Mouse (Mus musculus) kidney, adult 9 months (tissue): ENCODE measurements at regions not wholly inside any gene's neighbourhood (a gene's known extent, or its start where the extent isn't known, plus 50 kb on each side); places are given as distances from the start of the nearest gene placed in this dataset.

Source experiments
- DNase-seq: peaks from one replicate; pipeline ENCODE4 v3.0.0; 2022

DNA sequence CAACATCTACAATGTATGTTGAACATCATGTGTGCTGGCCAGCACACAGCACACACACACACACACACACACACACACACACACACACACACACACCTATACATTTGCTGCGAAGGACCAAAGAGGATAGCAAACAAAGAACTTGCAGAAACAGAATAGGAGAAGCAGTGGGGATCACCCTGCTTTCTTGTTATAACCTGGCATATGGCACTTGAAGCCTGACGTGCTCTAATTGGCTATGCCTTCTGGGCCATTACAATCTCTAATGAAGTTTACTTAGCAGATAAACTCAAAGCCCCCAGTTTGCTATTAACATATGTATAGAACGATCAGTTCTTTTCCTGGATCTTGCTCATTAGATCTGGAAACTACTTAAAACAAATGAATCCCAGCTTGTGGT lies 407.2 kb downstream of the Ipmk start:
- no peak for DNase-seq

DNA sequence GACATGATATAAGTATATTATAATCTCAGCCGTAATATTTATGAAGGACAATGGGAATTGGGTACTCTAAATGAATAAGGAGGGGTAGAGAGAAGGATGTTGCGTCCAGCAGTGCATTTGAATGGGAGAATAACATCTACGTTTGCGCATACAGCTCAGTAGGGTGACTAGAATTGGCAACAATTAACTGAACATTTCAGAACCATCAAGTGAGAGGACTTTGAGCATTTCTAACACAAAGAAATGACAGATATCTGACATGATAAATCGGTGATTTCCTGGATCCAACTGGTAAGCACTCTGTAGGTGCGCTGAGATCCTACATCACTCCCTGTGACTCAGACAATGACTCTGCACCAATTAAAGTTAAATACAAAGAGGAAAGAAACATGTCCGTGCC lies 431.3 kb downstream of the Ipmk start:
- no peak for DNase-seq

DNA sequence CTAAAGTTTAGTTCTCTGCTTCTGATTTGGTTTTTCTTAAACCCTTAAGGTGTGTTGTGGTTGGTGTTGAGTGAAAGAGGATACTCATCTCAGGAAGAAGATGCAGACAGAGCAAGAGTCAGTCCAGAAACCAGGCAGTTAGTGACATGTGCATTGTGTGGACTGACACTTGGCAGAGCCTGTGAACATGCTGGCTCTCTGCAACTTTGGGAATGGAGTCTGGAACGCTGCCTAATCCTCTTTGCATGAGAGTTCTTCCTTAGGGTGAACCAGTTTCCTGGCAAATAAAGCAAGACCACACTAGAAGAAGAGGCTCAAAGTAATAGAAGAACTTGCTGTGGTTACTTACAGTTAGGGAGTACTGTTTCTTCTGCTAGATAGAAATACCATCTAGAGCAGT lies 441.7 kb downstream of the Ipmk start:
- no peak for DNase-seq

DNA sequence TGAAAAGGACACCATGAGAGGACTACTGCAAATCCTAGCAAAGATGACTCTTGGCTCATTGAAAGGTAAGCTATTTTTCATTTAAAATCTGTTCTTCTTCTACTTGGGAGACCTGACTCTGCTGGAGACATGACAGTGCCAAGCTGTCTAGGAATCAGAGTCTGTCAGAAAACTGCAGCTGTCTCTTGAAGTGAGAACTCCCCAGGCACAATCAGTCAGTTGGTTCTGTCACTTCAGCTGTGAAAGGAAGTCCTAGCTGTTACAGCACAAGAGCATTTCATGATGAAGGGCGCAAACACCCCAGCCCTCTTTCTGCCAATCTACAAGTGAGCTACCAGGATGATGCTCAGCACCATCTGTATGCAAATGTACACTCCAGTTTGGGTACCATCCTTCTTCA lies 442.4 kb downstream of the Ipmk start:
- no peak for DNase-seq

DNA sequence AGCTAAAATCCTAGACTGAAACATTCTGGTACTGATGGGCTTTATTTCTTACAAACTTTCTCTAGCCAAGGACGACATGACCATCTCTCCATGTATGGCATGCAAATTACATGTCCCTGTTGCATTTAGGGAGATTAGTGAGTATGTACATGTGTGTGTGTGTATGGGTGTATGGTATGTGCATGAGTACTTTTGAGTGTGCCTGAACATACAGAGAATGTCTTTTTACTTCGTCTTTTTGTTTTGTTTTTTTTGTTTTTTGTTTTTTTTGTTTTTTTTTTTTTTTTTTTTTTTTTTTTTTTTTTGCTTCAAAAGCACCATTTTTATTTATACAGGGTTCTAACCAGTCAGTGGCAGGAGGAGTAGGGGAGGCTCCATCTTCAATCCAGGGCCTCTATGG lies 451.1 kb downstream of the Ipmk start:
- no peak for DNase-seq

DNA sequence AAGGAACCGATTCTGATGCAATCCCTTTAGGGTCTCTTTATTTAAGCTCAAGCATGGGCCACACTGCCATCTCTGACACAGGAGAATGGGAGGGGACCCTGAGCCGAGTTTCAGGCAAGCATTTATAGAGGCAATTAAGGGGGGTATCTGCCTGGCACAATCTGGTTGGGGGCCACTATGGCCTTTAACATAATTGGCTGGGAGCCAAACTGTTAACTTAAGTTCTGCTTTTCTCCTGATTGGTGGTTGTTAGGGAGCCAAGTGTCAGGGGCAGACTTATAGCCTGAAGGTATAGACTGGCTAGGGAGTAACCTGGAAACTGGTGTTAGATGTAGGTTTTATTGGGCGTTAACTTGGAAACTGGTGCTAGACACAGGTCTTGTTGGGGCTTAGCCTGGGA lies 454.9 kb downstream of the Ipmk start:
- no peak for DNase-seq

DNA sequence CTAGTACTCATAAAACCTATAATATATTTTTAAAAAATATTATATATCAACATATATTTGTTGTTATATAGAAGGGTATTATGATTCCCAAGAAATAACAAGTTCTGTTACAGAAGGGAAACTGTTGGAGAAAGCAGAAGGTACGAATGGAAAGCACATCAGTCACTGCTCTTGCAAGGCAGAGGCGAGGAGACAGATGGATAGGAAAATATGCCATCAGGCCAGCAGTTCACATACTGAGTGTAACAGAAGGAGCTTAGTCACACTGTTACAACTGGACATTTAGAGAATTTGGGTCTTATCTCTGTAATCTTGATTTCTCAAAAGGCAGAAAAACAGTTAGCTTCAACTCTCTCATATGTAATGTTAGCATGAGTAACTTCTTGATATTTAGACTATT lies 485.1 kb downstream of the Ipmk start:
- DNase-seq, result no peak

DNA sequence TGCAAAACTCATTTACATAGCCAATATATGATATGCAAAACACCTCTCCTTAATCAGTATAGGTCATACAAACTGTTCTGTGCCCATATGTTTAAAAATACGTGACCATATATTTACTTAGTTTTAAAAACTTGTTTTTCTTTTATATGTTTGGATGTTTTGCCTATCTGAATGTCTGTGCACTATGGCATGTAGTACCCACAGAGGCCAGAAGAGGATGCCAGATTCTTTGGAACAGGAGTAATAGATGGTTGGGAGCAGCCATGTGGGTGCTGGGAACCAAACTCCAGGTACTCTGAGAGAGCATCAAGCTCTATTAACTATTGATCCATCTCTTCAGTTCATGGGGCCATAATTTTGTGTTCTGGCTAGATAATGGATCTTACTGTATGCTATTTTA lies 487.5 kb downstream of the Ipmk start:
- no peak for DNase-seq

DNA sequence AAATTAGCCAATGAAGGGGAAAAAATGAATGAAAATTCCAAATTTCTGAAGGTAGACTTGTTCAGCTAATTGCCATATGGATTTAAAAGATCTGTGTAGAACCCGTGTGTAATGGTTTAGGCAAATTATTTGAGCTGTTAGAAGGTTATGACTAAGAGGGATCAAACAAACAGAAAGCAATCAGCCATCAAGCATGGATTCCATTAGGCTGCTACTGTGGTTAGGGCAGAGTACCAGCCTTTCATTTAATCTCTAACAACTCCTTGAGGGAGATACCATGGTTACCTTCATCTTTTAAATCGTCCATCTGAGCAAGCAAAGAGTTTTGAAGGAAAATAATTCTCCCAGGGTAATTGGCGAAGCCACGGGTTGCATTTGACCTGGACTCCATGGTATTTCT lies 509.5 kb downstream of the Ipmk start:
- DNase-seq, result no peak

DNA sequence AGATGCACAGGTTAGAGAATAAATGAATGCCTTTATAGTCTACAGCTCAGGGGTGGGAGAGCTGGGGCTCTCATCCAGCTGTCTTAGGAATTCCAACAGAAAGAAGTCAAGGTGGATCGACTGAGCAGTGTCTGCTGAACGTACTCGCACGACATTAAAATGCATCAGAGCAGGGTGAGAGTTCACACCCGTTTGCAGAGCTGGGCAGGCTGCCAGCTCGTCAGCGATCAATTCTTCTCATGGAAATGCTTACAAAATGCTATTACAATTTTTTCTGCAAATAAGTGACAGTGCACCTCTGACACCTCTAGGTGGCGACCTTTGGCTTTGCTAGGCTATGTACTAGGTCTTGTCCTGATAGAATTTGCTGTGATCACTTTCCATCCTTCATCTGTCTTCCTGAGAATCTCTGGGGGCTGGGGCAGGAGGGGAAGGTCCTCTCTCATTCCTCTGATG lies 510.0 kb downstream of the Ipmk start:
- DNase-seq, result peak; percentile 4

DNA sequence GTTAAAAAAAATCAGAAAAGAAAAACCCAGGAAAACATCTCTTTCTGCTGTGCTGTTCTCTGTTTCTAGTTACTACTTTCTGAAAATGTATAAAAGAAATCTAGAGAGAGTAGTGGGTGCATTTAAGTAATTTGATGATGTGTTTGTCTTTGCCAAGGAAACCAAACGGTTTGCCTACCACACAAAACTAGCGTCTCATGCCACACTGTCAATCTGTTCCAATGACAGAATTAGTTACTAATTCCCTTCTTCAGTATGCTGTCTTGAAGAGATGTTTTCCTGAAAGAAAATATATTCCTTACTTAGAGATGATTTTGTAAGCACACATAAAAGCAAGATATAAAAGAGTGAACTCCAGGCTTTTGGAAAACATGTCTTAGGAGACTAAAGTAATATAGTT lies 546.2 kb downstream of the Ipmk start:
- no peak for DNase-seq

DNA sequence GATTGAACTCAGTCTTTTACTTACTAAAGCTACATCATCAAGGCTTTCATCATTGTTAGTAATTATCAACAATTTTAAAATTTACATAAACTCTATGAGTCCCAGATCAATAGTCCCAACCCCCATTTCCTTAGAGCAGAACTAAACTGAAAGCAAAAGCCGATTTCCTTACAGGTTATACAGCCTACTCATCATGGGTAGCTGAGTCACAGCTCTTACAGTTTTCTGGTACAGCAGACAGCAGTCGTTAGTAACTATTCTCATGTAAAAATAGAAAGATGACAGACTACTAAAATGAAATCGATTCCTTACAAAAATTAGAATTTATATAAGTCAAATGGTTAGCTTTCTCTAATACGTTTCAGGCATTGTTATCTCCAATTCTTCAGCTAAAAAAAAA lies 557.5 kb downstream of the Ipmk start:
- no peak for DNase-seq
